Mouse (Mus musculus) ES-E14 (cell line): Measurements from ENCODE around the gene P2ry10. TPM values are rescaled to one million over a fixed set of nuclear protein-coding genes. Genes with fewer than 3 reads are reported as not detected.

Source experiments
- DNase-seq: peaks from one replicate; pipeline ENCODE4 v3.0.0-alpha.2; 2013; ENCODE audit warnings: low read depth, low spot score
- H3K27ac ChIP-seq: 2 replicates; pipeline ENCODE4 v1.5.1; 2012; ENCODE audit warnings: low read depth, mild to moderate bottlenecking, low read length, moderate library complexity, mixed read lengths; ENCODE audit not compliant: poor library complexity, insufficient read depth, severe bottlenecking
- H3K36me3 ChIP-seq: 2 replicates; pipeline ENCODE4 v1.6.1; 2012; ENCODE audit warnings: mild to moderate bottlenecking, low read length, moderate library complexity, mixed read lengths; ENCODE audit not compliant: control insufficient read depth, poor library complexity, insufficient read depth, severe bottlenecking
- H3K4me1 ChIP-seq, 2 experiments: fragments of 150-350 bp in 1 of 2; sonication (generic) in 1 of 2; 2 replicates each; pipeline ENCODE4 v1.6.1; 2012; ENCODE audit warnings: low read length in 2 of 2, mild to moderate bottlenecking in 1 of 2, mixed read lengths in 1 of 2; ENCODE audit not compliant: control insufficient read depth in 2 of 2, insufficient read depth in 2 of 2, poor library complexity in 1 of 2
- H3K4me3 ChIP-seq, 2 experiments: fragments of 150-350 bp in 1 of 2; sonication (generic) in 1 of 2; 2 replicates each; pipeline ENCODE4 v1.5.1; 2012; ENCODE audit warnings: low read length in 2 of 2, low read depth in 1 of 2, mild to moderate bottlenecking in 1 of 2, mixed read lengths in 1 of 2; ENCODE audit not compliant: insufficient read depth in 1 of 2, poor library complexity in 1 of 2, severe bottlenecking in 1 of 2
- H3K9ac ChIP-seq: 2 replicates; pipeline ENCODE4 v1.6.1; 2012; ENCODE audit warnings: low read depth, mild to moderate bottlenecking, low read length, mixed read lengths; ENCODE audit not compliant: poor library complexity, insufficient read depth, severe bottlenecking
- H3K9me3 ChIP-seq: fragments of 150-350 bp; sonication (generic); 2 replicates; pipeline ENCODE4 v1.6.1; 2012; ENCODE audit warnings: low read depth, mild to moderate bottlenecking, low read length; ENCODE audit not compliant: control insufficient read depth, insufficient read depth
- CHD2 ChIP-seq: IDR thresholded peaks from 2 replicates; pipeline ENCODE4 v1.6.1; 2014; ENCODE audit warnings: mild to moderate bottlenecking, low read depth, low read length, inconsistent platforms
- HCFC1 ChIP-seq: IDR thresholded peaks from 2 replicates; pipeline ENCODE4 v1.6.1; 2012; ENCODE audit warnings: low read length, inconsistent platforms, borderline replicate concordance; ENCODE audit not compliant: insufficient read depth
- MAFK ChIP-seq: IDR thresholded peaks from 2 replicates; pipeline ENCODE4 v1.6.1; 2014; ENCODE audit warnings: mild to moderate bottlenecking, low read depth, low read length, inconsistent platforms; ENCODE audit not compliant: insufficient read depth
- ZC3H11A ChIP-seq: IDR thresholded peaks from 2 replicates; pipeline ENCODE4 v1.6.1; 2012; ENCODE audit warnings: low read depth, mild to moderate bottlenecking, inconsistent platforms, low read length, borderline replicate concordance
- ZNF384 ChIP-seq: IDR thresholded peaks from 2 replicates; pipeline ENCODE4 v1.6.1; 2012; ENCODE audit warnings: low read depth, low read length, inconsistent platforms
- in situ Hi-C, 2 experiments: fragments of 600-800 bp; cut with MboI; formaldehyde crosslinking; loops; one replicate each; pipeline ENCODE4 v1.15.1; 2025; ENCODE audit warnings: low sequenced_read_pairs in 2 of 2, inconsistent platforms in 1 of 2; ENCODE audit not compliant: unreplicated experiment in 2 of 2
- total RNA-seq: library from RNA; depleted of rRNA; stranded (reverse); fragments of 300-350 nt; gene quantifications from 2 replicates; pipeline ENCODE4 v1.2.3, GENCODE M21; 2012

Gene P2ry10
- total RNA-seq, 1 experiment = not detected

GRCm38 (mm10) chrX:107116987-107117386, 28.7 kb downstream of the P2ry10 start:
- H3K9ac ChIP-seq = no peak overlapping the region
- no peak overlapping the region for H3K27ac ChIP-seq
- H3K9me3 ChIP-seq = no peaks in the 10 kb centered on the region
- H3K36me3 ChIP-seq = no peaks in the 10 kb centered on the region
- TF ChIP-seq ZC3H11A (no peak), MAFK (no peak), CHD2 (no peak), HCFC1 (no peak), ZNF384 (no peak)
- H3K4me3 ChIP-seq = no peak overlapping the region
- in situ Hi-C loops = no loop called here
- no peak for DNase-seq
- H3K4me1 ChIP-seq = no peaks in the 10 kb centered on the region

DNA sequence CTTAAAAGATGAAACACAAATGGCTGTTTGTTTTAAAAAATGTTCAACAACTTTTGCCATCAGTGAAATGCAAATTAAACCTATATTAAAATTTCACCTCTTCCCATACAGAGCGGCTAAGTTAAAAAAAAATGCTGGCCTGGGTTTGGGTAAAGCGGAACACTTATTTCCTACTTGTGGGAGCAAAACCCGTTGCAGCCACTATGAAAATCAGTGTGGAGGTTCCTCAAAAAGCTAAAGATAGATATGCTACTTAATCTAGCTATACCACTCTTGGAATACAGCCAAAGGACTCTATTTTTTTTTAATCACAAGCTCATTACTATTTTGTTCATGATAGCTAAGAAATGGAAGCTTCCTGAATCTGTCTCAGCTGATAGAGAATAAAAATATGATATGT, 54.9 kb downstream of the P2ry10 start:
- Histone ChIP-seq H3K4me1 (no peaks in the 10 kb centered on the region), H3K4me3 (no peak overlapping the region), H3K9ac (no peak overlapping the region), H3K9me3 (no peaks in the 10 kb centered on the region), H3K36me3 (no peaks in the 10 kb centered on the region), H3K27ac (no peak overlapping the region)
- TF ChIP-seq ZNF384 = no peak
- TF ChIP-seq MAFK = no peak
- TF ChIP-seq ZC3H11A = no peak
- TF ChIP-seq CHD2 = no peak
- no peak for TF ChIP-seq HCFC1
- in situ Hi-C loops = no loop called here
- DNase-seq = no peak

DNA sequence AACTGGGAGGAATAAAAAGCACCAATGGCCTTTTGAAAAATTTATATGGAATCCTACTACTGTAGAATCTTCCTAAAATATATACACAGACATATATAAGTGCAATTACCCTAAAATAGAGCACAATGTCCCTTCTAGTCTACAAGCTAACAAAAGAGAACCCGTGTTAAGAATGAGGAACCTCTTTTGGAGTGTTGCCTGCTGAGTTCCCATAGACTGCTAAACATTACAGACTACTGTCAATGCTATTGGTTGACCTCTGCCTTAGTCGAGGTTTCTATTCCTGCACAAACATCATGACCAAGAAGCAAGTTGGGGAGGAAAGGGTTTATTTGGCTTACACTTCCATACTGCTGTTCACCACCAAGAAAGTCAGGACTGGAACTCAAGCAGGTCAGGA, 55.6 kb downstream of the P2ry10 start:
- Histone ChIP-seq H3K9ac (no peak overlapping the region), H3K4me1 (no peaks in the 10 kb centered on the region), H3K36me3 (no peaks in the 10 kb centered on the region), H3K4me3 (no peak overlapping the region), H3K9me3 (no peaks in the 10 kb centered on the region), H3K27ac (no peak overlapping the region)
- no peak for DNase-seq
- in situ Hi-C loops = no loop called here
- no peak for TF ChIP-seq ZNF384
- TF ChIP-seq MAFK = no peak
- TF ChIP-seq ZC3H11A = no peak
- TF ChIP-seq CHD2 = no peak
- TF ChIP-seq HCFC1 = no peak

DNA sequence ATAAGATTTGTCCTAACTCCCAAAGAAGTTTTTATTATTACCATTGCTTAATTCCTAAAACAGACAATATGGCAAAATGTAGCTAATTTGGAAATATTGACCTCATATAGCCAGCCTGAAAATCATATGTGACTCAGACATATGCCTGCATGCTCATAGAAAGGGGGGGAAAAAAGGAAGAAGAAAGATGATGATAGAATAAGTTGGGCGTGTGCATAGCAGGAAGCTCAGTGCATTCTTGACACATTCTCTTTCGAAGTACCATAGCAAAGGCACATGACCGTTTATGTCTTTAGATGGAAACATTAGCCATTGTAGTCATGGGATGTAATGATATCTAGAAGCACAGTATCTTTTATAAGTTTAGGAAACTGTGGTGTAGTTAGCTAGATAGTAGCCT, 60.4 kb downstream of the P2ry10 start, which contains the start of gene P2ry10b:
TSS of gene P2ry10b (plus strand) at position 247 of the 400 bp plus-strand sequence.
- no peak within 1 kb of the TSS for H3K9ac ChIP-seq
- DNase-seq = no peak
- H3K9me3 ChIP-seq = no peaks in the 10 kb centered on the region
- TF ChIP-seq HCFC1 (no peak), CHD2 (no peak), ZNF384 (no peak), MAFK (no peak)
- in situ Hi-C loops = no loop called here
- no peak within 1 kb of the TSS for H3K4me3 ChIP-seq
- H3K27ac ChIP-seq = no peak within 1 kb of the TSS
- H3K36me3 ChIP-seq = no peaks in the 10 kb centered on the region
- H3K4me1 ChIP-seq = no peaks in the 10 kb centered on the region

DNA sequence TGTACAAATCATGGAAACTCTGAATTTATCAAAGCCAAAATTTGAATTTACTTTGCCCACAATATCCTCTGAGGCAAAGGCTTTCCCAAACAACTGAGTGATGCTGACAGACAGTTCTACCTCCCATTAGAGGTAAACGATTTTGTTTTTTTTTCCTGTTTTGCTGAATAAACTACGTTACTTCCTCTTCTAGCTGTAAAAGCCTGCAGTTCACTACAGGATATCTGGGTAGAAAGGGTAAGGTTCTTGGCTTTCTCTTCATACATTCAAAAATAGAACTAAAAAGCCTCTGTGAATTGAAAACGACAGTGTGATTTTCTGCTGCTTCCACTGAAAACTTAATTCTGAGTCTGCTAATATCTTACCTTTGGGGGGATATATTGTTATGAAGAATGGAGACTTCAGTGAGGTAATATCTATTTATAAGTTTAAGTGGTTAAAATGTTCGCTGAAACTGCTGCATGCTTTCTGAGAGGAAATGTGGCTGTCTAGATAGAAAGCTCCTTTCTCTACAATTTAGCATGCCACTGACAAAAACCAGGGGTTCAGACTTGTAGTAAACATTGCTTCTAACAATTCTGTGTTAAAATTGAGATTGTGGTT, 61.2 kb downstream of the P2ry10 start:
- TF ChIP-seq ZNF384 (no peak), CHD2 (no peak), HCFC1 (no peak), MAFK (no peak), ZC3H11A (no peak)
- Histone ChIP-seq H3K36me3 (no peaks in the 10 kb centered on the region), H3K27ac (no peak overlapping the region), H3K9ac (no peak overlapping the region), H3K4me3 (no peak overlapping the region), H3K9me3 (no peaks in the 10 kb centered on the region), H3K4me1 (no peaks in the 10 kb centered on the region)
- no peak for DNase-seq
- in situ Hi-C loops = no loop called here
